Mouse (Mus musculus) lung, embryonic 16.5 days (tissue): ENCODE results near the gene Ints13. TPM values are rescaled to one million over a fixed set of nuclear protein-coding genes. Genes with fewer than 3 reads are reported as not detected.

ENCODE experiments used
- ATAC-seq: fragments of 200-750 bp; cut with Nextera tagmentation; 2 replicates; pipeline ENCODE4 v1.8.0; 2017; ENCODE audit warnings: low read depth, mild to moderate bottlenecking, moderate library complexity
- H3K27ac ChIP-seq: fragments of 300-500 bp; sonication (generic); 2 replicates; pipeline ENCODE4 v1.5.1; 2014; ENCODE audit warnings: mild to moderate bottlenecking, control low read depth, low read length
- H3K27me3 ChIP-seq: fragments of 300-500 bp; sonication (generic); 2 replicates; pipeline ENCODE4 v1.6.1; 2014; ENCODE audit warnings: low read depth, low read length, mixed read lengths; ENCODE audit not compliant: control insufficient read depth, insufficient read depth
- H3K36me3 ChIP-seq: fragments of 300-500 bp; sonication (generic); 2 replicates; pipeline ENCODE4 v1.6.1; 2014; ENCODE audit warnings: low read length; ENCODE audit not compliant: control insufficient read depth, insufficient read depth
- H3K4me1 ChIP-seq: fragments of 300-500 bp; sonication (generic); replicated peaks from 2 replicates; pipeline ENCODE4 v1.6.1; 2014; ENCODE audit warnings: low read length, mixed read lengths; ENCODE audit not compliant: control insufficient read depth, insufficient read depth
- H3K4me2 ChIP-seq: fragments of 300-500 bp; sonication (generic); 2 replicates; pipeline ENCODE4 v1.6.1; 2014; ENCODE audit warnings: low read depth, low read length, control low read depth
- H3K4me3 ChIP-seq: fragments of 300-500 bp; sonication (generic); 2 replicates; pipeline ENCODE4 v1.5.1; 2014; ENCODE audit warnings: mild to moderate bottlenecking, low read length, control low read depth
- H3K9ac ChIP-seq: fragments of 300-500 bp; sonication (generic); 2 replicates; pipeline ENCODE4 v1.6.1; 2014; ENCODE audit warnings: low read length, control low read depth
- H3K9me3 ChIP-seq: fragments of 300-500 bp; sonication (generic); 2 replicates; pipeline ENCODE4 v1.6.1; 2016; ENCODE audit warnings: low read length; ENCODE audit not compliant: control insufficient read depth
- WGBS: fragments of 180-500 bp; shearing (Covaris S2); extraction: QIAGEN DNeasy Blood & Tissue Kit; methylation state at CpG from one replicate; pipeline ENCODE4 v1.1.7; 2014; 5-methylcytosine and 5-hydroxymethylcytosine counted together
- polyA plus RNA-seq: library from polyadenylated mRNA; unstranded; fragments of >200 nt; fragmentation: Nextera tagmentation; extraction: Ambion mirVana; gene quantifications from 2 replicates; pipeline ENCODE4 v1.2.1, GENCODE M21; 2015

The Ints13 gene
- polyA plus RNA-seq, 1 experiment from 2014 or later, result 69.9 TPM

GRCm38 (mm10) chr6:146533146-146533545 lies 44.5 kb downstream of the Ints13 start:
- ATAC-seq, result no peak

GRCm38 (mm10) chr6:146530769-146531168 lies 46.9 kb downstream of the Ints13 start:
- 33% methylated on average over 5 of the region's 5 CpGs for WGBS
- H3K27me3 ChIP-seq, result no peaks in the 10 kb centered on the region
- H3K27ac ChIP-seq, result peak overlapping the region; percentile 56
- peak; percentile 85 for ATAC-seq
- no peaks in the 10 kb centered on the region for H3K36me3 ChIP-seq
- no peak overlapping the region for H3K4me3 ChIP-seq
- H3K9me3 ChIP-seq, result no peaks in the 10 kb centered on the region; the same call in 1 of the 2 replicates
- no peak overlapping the region for H3K9ac ChIP-seq
- peaks cover 9% of the 10 kb centered on the region; the same call in 1 of the 2 replicates for H3K4me1 ChIP-seq
- no peak overlapping the region for H3K4me2 ChIP-seq

More at GRCm38 (mm10) chr6:146533146-146533545, 44.5 kb downstream of the Ints13 start:
- H3K27ac ChIP-seq, result no peak overlapping the region
- H3K36me3 ChIP-seq, result no peaks in the 10 kb centered on the region
- no peaks in the 10 kb centered on the region; the same call in 1 of the 2 replicates for H3K9me3 ChIP-seq
- no peak overlapping the region for H3K4me2 ChIP-seq
- 85% methylated on average over 4 of the region's 4 CpGs for WGBS
- no peak overlapping the region for H3K4me3 ChIP-seq
- H3K4me1 ChIP-seq, result peaks cover 9% of the 10 kb centered on the region; the same call in 1 of the 2 replicates
- H3K27me3 ChIP-seq, result no peaks in the 10 kb centered on the region
- no peak overlapping the region for H3K9ac ChIP-seq

GRCm38 (mm10) chr6:146530363-146530762 lies 47.3 kb downstream of the Ints13 start:
- no peaks in the 10 kb centered on the region for H3K36me3 ChIP-seq
- peaks cover 9% of the 10 kb centered on the region; the same call in 1 of the 2 replicates for H3K4me1 ChIP-seq
- 42% methylated on average over 7 of the region's 7 CpGs for WGBS
- H3K4me3 ChIP-seq, result no peak overlapping the region
- peak; percentile 77 for ATAC-seq
- H3K4me2 ChIP-seq, result no peak overlapping the region
- H3K27ac ChIP-seq, result peak overlapping the region; percentile 50
- H3K27me3 ChIP-seq, result no peaks in the 10 kb centered on the region
- no peak overlapping the region for H3K9ac ChIP-seq
- H3K9me3 ChIP-seq, result no peaks in the 10 kb centered on the region

GRCm38 (mm10) chr6:146527537-146527936 lies 50.1 kb downstream of the Ints13 start:
- H3K4me1 ChIP-seq, result peaks cover 9% of the 10 kb centered on the region; the same call in 1 of the 2 replicates
- 86% methylated on average over 2 of the region's 2 CpGs for WGBS
- H3K27ac ChIP-seq, result no peak overlapping the region
- H3K36me3 ChIP-seq, result no peaks in the 10 kb centered on the region
- 0 out of 2 replicates have a peak, but pooled peaks cover 2% of the 10 kb centered on the region for H3K9me3 ChIP-seq
- H3K4me3 ChIP-seq, result no peak overlapping the region
- H3K4me2 ChIP-seq, result no peak overlapping the region
- H3K27me3 ChIP-seq, result no peaks in the 10 kb centered on the region
- no peak for ATAC-seq
- no peak overlapping the region for H3K9ac ChIP-seq

GRCm38 (mm10) chr6:146525500-146525899 lies 52.1 kb downstream of the Ints13 start:
- WGBS, result 81% methylated on average over 2 of the region's 2 CpGs
- 0 out of 2 replicates have a peak, but pooled peaks cover 2% of the 10 kb centered on the region for H3K9me3 ChIP-seq
- H3K36me3 ChIP-seq, result no peaks in the 10 kb centered on the region
- H3K4me2 ChIP-seq, result no peak overlapping the region
- H3K4me3 ChIP-seq, result no peak overlapping the region
- H3K27me3 ChIP-seq, result no peaks in the 10 kb centered on the region
- H3K4me1 ChIP-seq, result 0 out of 2 replicates have a peak, but pooled peaks cover 3% of the 10 kb centered on the region
- no peak for ATAC-seq
- H3K9ac ChIP-seq, result no peak overlapping the region
- no peak overlapping the region for H3K27ac ChIP-seq

- Histone ChIP-seq H3K9me3 (0 out of 2 replicates have a peak, but pooled peaks cover 2% of the 10 kb centered on the region), H3K4me2 (no peak overlapping the region), H3K9ac (no peak overlapping the region), H3K27ac (no peak overlapping the region), H3K27me3 (no peaks in the 10 kb centered on the region), H3K36me3 (no peaks in the 10 kb centered on the region), H3K4me3 (no peak overlapping the region), H3K4me1 (no peaks in the 10 kb centered on the region)
- 74% methylated on average over 5 of the region's 5 CpGs for WGBS
- ATAC-seq, result no peak
Measured at GRCm38 (mm10) chr6:146521456-146522245, 56.0 kb downstream of the Ints13 start.

- H3K4me3 ChIP-seq, result no peak overlapping the region
- H3K9me3 ChIP-seq, result 0 out of 2 replicates have a peak, but pooled peaks cover 2% of the 10 kb centered on the region
- H3K4me1 ChIP-seq, result peaks cover 7% of the 10 kb centered on the region; the same call in 1 of the 2 replicates
- no peak overlapping the region for H3K27ac ChIP-seq
- no peaks in the 10 kb centered on the region for H3K36me3 ChIP-seq
- no peaks in the 10 kb centered on the region for H3K27me3 ChIP-seq
- 72% methylated on average over 2 of the region's 2 CpGs for WGBS
- H3K4me2 ChIP-seq, result no peak overlapping the region
- no peak for ATAC-seq
- no peak overlapping the region for H3K9ac ChIP-seq
Measured at GRCm38 (mm10) chr6:146519019-146519418, 58.6 kb downstream of the Ints13 start.

- H3K4me2 ChIP-seq, result no peak overlapping the region
- H3K4me1 ChIP-seq, result peaks cover 7% of the 10 kb centered on the region; the same call in 1 of the 2 replicates
- no peak overlapping the region for H3K4me3 ChIP-seq
- WGBS, result 55% methylated on average over 6 of the region's 6 CpGs
- no peaks in the 10 kb centered on the region for H3K9me3 ChIP-seq
- no peak for ATAC-seq
- no peak overlapping the region for H3K9ac ChIP-seq
- H3K36me3 ChIP-seq, result no peaks in the 10 kb centered on the region
- no peak overlapping the region for H3K27ac ChIP-seq
- no peaks in the 10 kb centered on the region for H3K27me3 ChIP-seq
Measured at GRCm38 (mm10) chr6:146515936-146516335, 61.7 kb downstream of the Ints13 start.

- 41% methylated on average over 7 of the region's 7 CpGs for WGBS
- 0 out of 2 replicates have a peak, but pooled peaks have one; percentile 24 for ATAC-seq
Measured at GRCm38 (mm10) chr6:146514531-146514948, 63.1 kb downstream of the Ints13 start.

More at GRCm38 (mm10) chr6:146514531-146514948, 63.1 kb downstream of the Ints13 start:
- Histone ChIP-seq H3K9me3 (no peaks in the 10 kb centered on the region), H3K4me3 (no peak overlapping the region), H3K27ac (no peak overlapping the region), H3K4me2 (no peak overlapping the region), H3K4me1 (peaks cover 7% of the 10 kb centered on the region; the same call in 1 of the 2 replicates), H3K36me3 (no peaks in the 10 kb centered on the region), H3K9ac (no peak overlapping the region), H3K27me3 (no peaks in the 10 kb centered on the region)
